Mouse (Mus musculus): ENCODE measurements around the gene Knop1. TPM values are rescaled to one million over a fixed set of nuclear protein-coding genes. Genes with fewer than 3 reads are reported as not detected.

The Knop1 gene
- polyA plus RNA-seq, 2 experiments, result 34.1 to 84.6 TPM

GRCm38 (mm10) chr7:118898063-118898462, 42.0 kb upstream of the Knop1 start:
- no peak for TF ChIP-seq POLR2A (IDR thresholded peaks at IDR 0.05; ENCODE audit: borderline replicate concordance, extremely low read depth, insufficient read depth, insufficient read length)
- Histone ChIP-seq H3K4me3 (replicated peaks; ENCODE audit: low read length) (no peak overlapping the region), H3K27me3 (ENCODE audit: control insufficient read depth, insufficient read depth, low read length) (no peaks in the 10 kb centered on the region), H3K4me1 (ENCODE audit: control insufficient read depth, insufficient read depth, low read length) (peaks cover 4% of the 10 kb centered on the region; the same call in 1 of the 2 replicates), H3K36me3 (ENCODE audit: control insufficient read depth, insufficient read depth, low read length) (no peaks in the 10 kb centered on the region), H3K4me2 (replicated peaks; ENCODE audit: low read depth, low read length, severe bottlenecking) (no peak overlapping the region), H3K9me3 (ENCODE audit: control insufficient read depth, low read length) (no peaks in the 10 kb centered on the region), H3K9ac (ENCODE audit: low read depth, low read length, severe bottlenecking) (no peak overlapping the region), H3K27ac (replicated peaks; ENCODE audit: low read depth, low read length) (no peak overlapping the region)
- ATAC-seq (ENCODE audit: low FRiP score, low read depth) (no peak), DNase-seq (ENCODE audit: low spot score) (no peak)

DNA sequence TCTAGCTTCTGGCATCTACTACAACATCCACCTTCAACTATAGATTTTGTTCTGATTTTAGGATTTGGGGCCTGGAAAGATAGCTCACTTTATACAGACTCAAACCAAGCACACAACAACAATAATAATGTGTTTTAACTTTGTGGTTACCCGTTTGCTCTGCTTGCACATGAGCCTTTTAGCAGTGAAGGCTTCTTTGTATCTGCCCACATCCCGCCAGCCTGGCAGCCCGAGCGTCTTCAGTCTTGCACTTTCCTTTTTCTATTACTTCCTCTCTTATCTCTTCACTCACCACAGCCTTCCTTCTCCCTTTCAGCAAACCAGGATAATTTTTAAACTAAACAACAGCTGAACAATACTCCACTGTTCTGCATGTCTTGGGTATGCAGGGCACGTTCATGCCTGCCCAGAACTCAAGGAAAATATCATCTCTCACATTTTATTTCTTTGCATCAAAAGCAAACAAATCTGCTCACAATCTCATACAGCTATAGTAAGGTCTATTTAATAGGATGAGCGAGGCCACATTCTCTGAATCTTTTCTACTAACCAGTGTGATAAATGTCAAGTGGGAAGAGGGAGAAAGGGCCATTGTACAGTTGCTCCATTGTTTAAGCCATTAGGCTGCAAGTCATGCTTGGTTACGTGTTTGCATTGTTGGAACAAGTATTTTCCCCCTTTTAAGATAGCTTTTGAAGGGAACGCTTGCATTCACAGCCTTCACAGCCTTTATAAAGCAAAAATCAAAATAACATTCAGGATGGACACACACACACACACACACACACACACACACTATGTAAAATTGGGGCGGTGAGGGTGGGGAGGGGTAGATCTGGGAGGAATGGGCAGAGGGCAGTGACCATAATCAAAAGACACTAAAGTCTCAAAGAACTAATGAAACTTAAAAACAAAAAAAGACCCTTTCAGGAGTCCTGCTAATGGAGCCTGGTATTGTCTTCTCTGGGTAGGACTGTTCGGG, 39.7 kb upstream of the Knop1 start:
- WGBS, result 73% methylated on average over 10 of the region's 10 CpGs
- no peak overlapping the region for H3K9ac ChIP-seq (ENCODE audit: low read depth, low read length, severe bottlenecking)
- DNase-seq (ENCODE audit: low spot score) (no peak), ATAC-seq (ENCODE audit: low FRiP score, low read depth) (no peak)
- no peak overlapping the region for H3K27ac ChIP-seq (replicated peaks; ENCODE audit: low read depth, low read length)
- TF ChIP-seq POLR2A (IDR thresholded peaks at IDR 0.05; ENCODE audit: borderline replicate concordance, extremely low read depth, insufficient read depth, insufficient read length), result no peak
- no peaks in the 10 kb centered on the region for H3K4me1 ChIP-seq (ENCODE audit: control insufficient read depth, insufficient read depth, low read length)
- H3K4me3 ChIP-seq (replicated peaks; ENCODE audit: low read length), result no peak overlapping the region
- H3K4me2 ChIP-seq (replicated peaks; ENCODE audit: low read depth, low read length, severe bottlenecking), result no peak overlapping the region
- H3K27me3 ChIP-seq (ENCODE audit: control insufficient read depth, insufficient read depth, low read length), result no peaks in the 10 kb centered on the region
- H3K9me3 ChIP-seq (ENCODE audit: control insufficient read depth, low read length), result no peaks in the 10 kb centered on the region
- H3K36me3 ChIP-seq (ENCODE audit: control insufficient read depth, insufficient read depth, low read length), result no peaks in the 10 kb centered on the region

DNA sequence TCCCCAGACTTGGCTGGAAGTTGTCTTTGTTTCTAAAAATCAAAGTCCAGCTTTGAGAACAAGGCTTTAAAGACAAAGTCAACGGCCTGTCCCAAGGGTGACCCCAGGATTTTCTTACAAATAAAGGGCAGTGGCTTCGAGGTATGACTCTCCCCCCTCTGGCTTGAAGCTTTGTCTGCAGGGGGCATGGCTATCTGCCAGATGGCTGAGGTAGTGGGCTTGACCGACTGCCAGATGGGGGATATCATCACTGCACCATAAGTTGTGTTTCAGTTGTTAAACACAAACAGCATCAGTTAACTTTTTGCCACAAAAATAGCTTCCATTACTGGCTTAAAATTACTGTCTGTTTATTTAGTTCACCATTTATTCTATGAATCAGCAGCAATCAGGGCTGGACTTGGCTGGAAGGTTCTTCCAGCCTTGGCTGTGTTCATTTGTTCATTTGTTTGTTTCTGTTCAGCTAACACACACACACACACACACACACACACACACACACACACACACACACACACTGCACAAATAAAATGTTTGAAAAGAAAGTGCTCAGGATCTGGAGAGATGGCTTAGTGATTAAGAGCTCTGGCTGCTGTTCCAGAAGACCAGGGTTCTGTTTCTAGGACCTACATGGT, 33.1 kb upstream of the Knop1 start:
- Histone ChIP-seq H3K4me3 (replicated peaks; ENCODE audit: low read length) (no peak overlapping the region), H3K36me3 (ENCODE audit: control insufficient read depth, insufficient read depth, low read length) (no peaks in the 10 kb centered on the region), H3K27ac (replicated peaks; ENCODE audit: low read depth, low read length) (no peak overlapping the region), H3K4me1 (ENCODE audit: control insufficient read depth, insufficient read depth, low read length) (no peaks in the 10 kb centered on the region), H3K4me2 (replicated peaks; ENCODE audit: low read depth, low read length, severe bottlenecking) (no peak overlapping the region), H3K27me3 (ENCODE audit: control insufficient read depth, insufficient read depth, low read length) (no peaks in the 10 kb centered on the region), H3K9ac (ENCODE audit: low read depth, low read length, severe bottlenecking) (no peak overlapping the region), H3K9me3 (ENCODE audit: control insufficient read depth, low read length) (no peaks in the 10 kb centered on the region)
- no peak for DNase-seq (ENCODE audit: low spot score)
- no peak for ATAC-seq (ENCODE audit: low FRiP score, low read depth)
- 20% methylated on average over 3 of the region's 3 CpGs for WGBS
- TF ChIP-seq POLR2A (IDR thresholded peaks at IDR 0.05; ENCODE audit: borderline replicate concordance, extremely low read depth, insufficient read depth, insufficient read length), result no peak

DNA sequence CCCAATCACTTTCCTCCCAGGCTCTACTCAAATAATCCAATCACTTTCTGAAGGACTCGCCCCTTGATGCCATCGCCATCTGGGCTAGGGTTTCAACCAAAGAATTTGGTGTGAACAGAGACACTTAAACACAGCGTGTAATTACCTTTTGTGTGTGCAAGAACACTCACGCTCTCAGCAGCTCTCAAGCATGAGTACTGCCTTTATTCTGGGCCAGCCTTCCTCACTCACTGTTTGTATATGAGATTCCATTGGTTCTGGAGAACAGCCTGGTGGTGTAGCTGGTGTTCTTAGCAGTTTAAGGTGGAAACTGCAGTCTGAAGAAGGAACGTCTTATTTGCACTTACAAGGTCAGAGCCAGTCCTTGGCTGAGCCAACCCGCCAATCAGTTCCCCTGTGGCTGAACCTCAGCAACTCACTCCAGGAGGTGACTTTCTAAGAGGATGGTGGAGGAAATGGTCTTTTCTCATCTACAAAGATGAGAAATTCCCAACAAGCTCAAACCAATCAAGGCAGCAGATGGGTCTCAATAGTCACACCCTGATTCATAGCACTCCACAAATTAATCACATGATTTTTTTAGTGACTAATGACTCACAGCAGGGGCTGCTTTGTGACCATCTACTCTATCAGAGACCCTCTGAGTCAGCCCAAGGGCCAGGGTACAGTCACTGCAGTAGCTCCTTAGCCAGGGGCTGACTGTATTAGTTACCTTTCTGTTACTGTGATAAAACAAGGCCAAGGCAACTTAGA, 31.4 kb upstream of the Knop1 start:
- 42% methylated on average over 6 of the region's 6 CpGs for WGBS
- no peak overlapping the region for H3K27ac ChIP-seq (replicated peaks; ENCODE audit: low read depth, low read length)
- H3K4me2 ChIP-seq (replicated peaks; ENCODE audit: low read depth, low read length, severe bottlenecking), result no peak overlapping the region
- no peak for ATAC-seq (ENCODE audit: low FRiP score, low read depth)
- H3K4me3 ChIP-seq (replicated peaks; ENCODE audit: low read length), result no peak overlapping the region
- no peaks in the 10 kb centered on the region for H3K4me1 ChIP-seq (ENCODE audit: control insufficient read depth, insufficient read depth, low read length)
- no peaks in the 10 kb centered on the region for H3K27me3 ChIP-seq (ENCODE audit: control insufficient read depth, insufficient read depth, low read length)
- no peak for DNase-seq (ENCODE audit: low spot score)
- no peak overlapping the region for H3K9ac ChIP-seq (ENCODE audit: low read depth, low read length, severe bottlenecking)
- no peaks in the 10 kb centered on the region for H3K9me3 ChIP-seq (ENCODE audit: control insufficient read depth, low read length)
- no peak for TF ChIP-seq POLR2A (IDR thresholded peaks at IDR 0.05; ENCODE audit: borderline replicate concordance, extremely low read depth, insufficient read depth, insufficient read length)
- no peaks in the 10 kb centered on the region for H3K36me3 ChIP-seq (ENCODE audit: control insufficient read depth, insufficient read depth, low read length)

DNA sequence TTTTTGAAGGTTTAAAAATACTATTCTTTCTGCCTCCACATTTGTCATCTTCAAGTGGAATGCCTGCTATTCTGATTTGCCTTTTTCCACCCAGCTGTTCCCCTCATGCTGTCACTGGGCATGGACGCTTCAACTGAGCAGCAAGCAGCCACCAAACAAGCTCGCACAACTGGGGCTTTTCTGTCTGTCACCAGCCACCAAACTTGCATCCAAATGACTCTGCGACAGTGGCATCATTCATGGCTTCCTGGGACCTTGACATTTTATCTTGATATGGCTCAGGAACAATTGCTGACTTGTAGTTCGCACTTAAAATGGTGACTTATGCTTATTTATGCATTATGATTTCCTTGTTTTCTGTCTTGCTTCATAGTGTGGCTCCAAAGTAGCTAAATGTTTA, 28.9 kb upstream of the Knop1 start:
- DNase-seq (ENCODE audit: low spot score) (no peak), ATAC-seq (ENCODE audit: low FRiP score, low read depth) (no peak)
- no peaks in the 10 kb centered on the region for H3K9me3 ChIP-seq (ENCODE audit: control insufficient read depth, low read length)
- H3K9ac ChIP-seq (ENCODE audit: low read depth, low read length, severe bottlenecking), result no peak overlapping the region
- H3K27ac ChIP-seq (replicated peaks; ENCODE audit: low read depth, low read length), result no peak overlapping the region
- WGBS, result 75% methylated on average over 4 of the region's 4 CpGs
- no peak overlapping the region for H3K4me3 ChIP-seq (replicated peaks; ENCODE audit: low read length)
- no peak overlapping the region for H3K4me2 ChIP-seq (replicated peaks; ENCODE audit: low read depth, low read length, severe bottlenecking)
- H3K36me3 ChIP-seq (ENCODE audit: control insufficient read depth, insufficient read depth, low read length), result no peaks in the 10 kb centered on the region
- TF ChIP-seq POLR2A (IDR thresholded peaks at IDR 0.05; ENCODE audit: borderline replicate concordance, extremely low read depth, insufficient read depth, insufficient read length), result no peak
- H3K4me1 ChIP-seq (ENCODE audit: control insufficient read depth, insufficient read depth, low read length), result no peaks in the 10 kb centered on the region
- no peaks in the 10 kb centered on the region for H3K27me3 ChIP-seq (ENCODE audit: control insufficient read depth, insufficient read depth, low read length)

All from limb, embryonic 14.5 days (tissue).